Mouse (Mus musculus) embryonic facial prominence, embryonic 11.5 days (tissue): ENCODE measurements around the gene Gm21860. TPM values are rescaled to one million over a fixed set of nuclear protein-coding genes. Genes with fewer than 3 reads are reported as not detected.
A peak's percentile ranks its signal among the peaks of the same experiment; 100 is the strongest.
"Not testable (repeated sequence)": the region's sequence is repeated elsewhere in the genome, so short reads cannot be mapped to it uniquely, and the experiment has no call there.

Experiments used
- ATAC-seq: fragments of 200-750 bp; cut with Nextera tagmentation; replicated peaks from 2 replicates; pipeline ENCODE4 v1.8.0; 2017; ENCODE audit warnings: low read depth; ENCODE audit not compliant: insufficient number of reproducible peaks, low FRiP score, low TSS enrichment
- DNase-seq: peaks from one replicate; pipeline ENCODE4 v3.0.0-alpha.2; 2015; ENCODE audit warnings: low spot score
- H3K27ac ChIP-seq: fragments of 300-500 bp; sonication (generic); replicated peaks from 2 replicates; pipeline ENCODE4 v1.5.1; 2014; ENCODE audit warnings: mild to moderate bottlenecking, low read depth, low read length, control low read depth
- H3K27me3 ChIP-seq: fragments of 300-500 bp; sonication (generic); 2 replicates; pipeline ENCODE4 v1.6.1; 2014; ENCODE audit warnings: mild to moderate bottlenecking, low read length, moderate library complexity, mixed read lengths; ENCODE audit not compliant: control insufficient read depth, insufficient read depth
- H3K36me3 ChIP-seq: fragments of 300-500 bp; sonication (generic); replicated peaks from 2 replicates; pipeline ENCODE4 v1.6.1; 2014; ENCODE audit warnings: low read depth, mild to moderate bottlenecking, low read length, moderate library complexity, mixed read lengths; ENCODE audit not compliant: control insufficient read depth, insufficient read depth
- H3K4me1 ChIP-seq: fragments of 300-500 bp; sonication (generic); 2 replicates; pipeline ENCODE4 v1.6.1; 2014; ENCODE audit warnings: low read length, mixed read lengths; ENCODE audit not compliant: control insufficient read depth, insufficient read depth
- H3K4me2 ChIP-seq: fragments of 300-500 bp; sonication (generic); 2 replicates; pipeline ENCODE4 v1.6.1; 2014; ENCODE audit warnings: low read depth, mild to moderate bottlenecking, control low read depth, low read length, moderate library complexity
- H3K4me3 ChIP-seq: fragments of 300-500 bp; sonication (generic); 2 replicates; pipeline ENCODE4 v1.5.1; 2014; ENCODE audit warnings: low read depth, low read length, control low read depth
- H3K9ac ChIP-seq: fragments of 300-500 bp; sonication (generic); replicated peaks from 2 replicates; pipeline ENCODE4 v1.6.1; 2014; ENCODE audit warnings: mild to moderate bottlenecking, control low read depth, low read length
- H3K9me3 ChIP-seq: fragments of 300-500 bp; sonication (generic); replicated peaks from 2 replicates; pipeline ENCODE4 v1.6.1; 2016; ENCODE audit warnings: mild to moderate bottlenecking, low read length, inconsistent platforms, mixed read lengths; ENCODE audit not compliant: control insufficient read depth
- WGBS: fragments of 180-500 bp; shearing (Covaris S2); extraction: QIAGEN DNeasy Blood & Tissue Kit; methylation state at CpG from one replicate; pipeline ENCODE4 v1.1.7; 2014; 5-methylcytosine and 5-hydroxymethylcytosine counted together
- polyA plus RNA-seq: library from polyadenylated mRNA; unstranded; fragments of >200 nt; fragmentation: Nextera tagmentation; extraction: Ambion mirVana; gene quantifications from 2 replicates; pipeline ENCODE4 v1.2.1, GENCODE M21; 2014

Gene Gm21860
- polyA plus RNA-seq, 1 experiment from 2014 or later: not detected

DNA sequence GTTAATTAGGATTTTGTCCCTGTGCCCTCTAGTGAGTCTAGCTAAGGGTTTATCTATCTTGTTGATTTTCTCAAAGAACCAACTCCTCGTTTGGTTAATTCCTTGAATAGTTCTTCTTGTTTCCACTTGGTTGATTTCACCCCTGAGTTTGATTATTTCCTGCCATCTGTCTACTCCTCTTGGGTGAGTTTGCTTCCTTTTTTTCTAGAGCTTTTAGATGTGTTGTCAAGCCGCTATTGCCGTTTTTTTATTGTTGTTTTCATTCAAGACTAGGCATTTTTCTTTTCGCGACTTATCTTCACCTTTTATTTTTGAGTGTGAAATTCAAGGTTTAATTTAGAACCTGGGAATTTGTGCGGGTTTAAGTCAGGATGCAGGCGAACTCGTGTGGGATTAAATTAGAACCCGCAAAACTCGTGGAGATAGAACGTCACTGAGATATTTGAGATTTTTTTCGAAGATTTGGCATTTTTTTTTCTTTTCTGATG, 24.8 kb downstream of the Gm21860 start:
- not testable (repeated sequence) for H3K4me3 ChIP-seq, H3K36me3 ChIP-seq, H3K4me1 ChIP-seq, H3K4me2 ChIP-seq, H3K9ac ChIP-seq, H3K27me3 ChIP-seq, H3K27ac ChIP-seq, DNase-seq, ATAC-seq, H3K9me3 ChIP-seq
- 67% methylated on average over 11 of the region's 12 CpGs for WGBS

- ATAC-seq: peak; percentile 74; the same call in 1 of the 2 replicates
These were observed 25.7 kb downstream of the Gm21860 start for GRCm38 (mm10) chrY:90728905-90729256.

DNA sequence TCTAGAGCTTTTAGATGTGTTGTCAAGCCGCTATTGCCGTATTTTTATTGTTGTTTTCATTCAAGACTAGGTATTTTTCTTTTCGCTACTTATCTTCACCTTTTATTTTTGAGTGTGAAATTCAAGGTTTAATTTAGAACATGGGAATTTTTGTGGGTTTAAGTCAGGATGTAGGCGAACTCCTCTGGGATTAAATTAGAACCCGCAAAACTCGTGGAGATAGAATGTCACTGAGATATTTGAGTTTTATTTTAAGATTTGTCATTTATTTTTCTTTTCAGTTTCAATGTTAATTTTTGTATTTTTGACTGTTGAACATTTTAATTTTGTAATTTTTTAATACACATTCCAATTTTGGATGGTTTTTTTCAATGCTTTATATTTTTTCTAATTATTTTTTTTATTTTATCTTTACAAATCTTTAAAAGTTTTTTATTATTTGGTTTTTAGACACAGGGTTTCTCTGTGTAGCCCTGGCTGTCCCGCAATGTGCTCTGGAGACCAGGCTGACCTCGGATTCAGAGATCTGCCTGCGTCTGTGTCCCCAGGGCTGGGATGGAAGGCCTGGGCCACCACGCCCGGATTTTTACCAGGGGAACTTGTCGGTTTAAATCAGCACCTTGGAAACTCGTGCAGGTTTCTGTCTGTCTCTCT, 26.2 kb downstream of the Gm21860 start:
- not testable (repeated sequence) for H3K9me3 ChIP-seq, H3K4me1 ChIP-seq, H3K27me3 ChIP-seq, H3K36me3 ChIP-seq, H3K27ac ChIP-seq, DNase-seq, H3K4me3 ChIP-seq, ATAC-seq, H3K9ac ChIP-seq, H3K4me2 ChIP-seq
- 82% methylated on average over 13 of the region's 13 CpGs for WGBS

More at GRCm38 (mm10) chrY:90728905-90729256, 25.7 kb downstream of the Gm21860 start:
- H3K4me1 ChIP-seq, H3K4me2 ChIP-seq, H3K4me3 ChIP-seq, H3K9me3 ChIP-seq, H3K9ac ChIP-seq, H3K27ac ChIP-seq, DNase-seq, H3K36me3 ChIP-seq, H3K27me3 ChIP-seq: not testable (repeated sequence)
- 71% methylated on average over 13 of the region's 17 CpGs for WGBS

- not testable (repeated sequence) for H3K4me3 ChIP-seq, H3K27me3 ChIP-seq, H3K9me3 ChIP-seq, H3K27ac ChIP-seq, H3K4me2 ChIP-seq, H3K4me1 ChIP-seq, H3K36me3 ChIP-seq, ATAC-seq, H3K9ac ChIP-seq
- 72% methylated on average over 13 of the region's 13 CpGs for WGBS
- peak; percentile 33 for DNase-seq
These were observed 27.3 kb downstream of the Gm21860 start for GRCm38 (mm10) chrY:90727121-90727908.

DNA sequence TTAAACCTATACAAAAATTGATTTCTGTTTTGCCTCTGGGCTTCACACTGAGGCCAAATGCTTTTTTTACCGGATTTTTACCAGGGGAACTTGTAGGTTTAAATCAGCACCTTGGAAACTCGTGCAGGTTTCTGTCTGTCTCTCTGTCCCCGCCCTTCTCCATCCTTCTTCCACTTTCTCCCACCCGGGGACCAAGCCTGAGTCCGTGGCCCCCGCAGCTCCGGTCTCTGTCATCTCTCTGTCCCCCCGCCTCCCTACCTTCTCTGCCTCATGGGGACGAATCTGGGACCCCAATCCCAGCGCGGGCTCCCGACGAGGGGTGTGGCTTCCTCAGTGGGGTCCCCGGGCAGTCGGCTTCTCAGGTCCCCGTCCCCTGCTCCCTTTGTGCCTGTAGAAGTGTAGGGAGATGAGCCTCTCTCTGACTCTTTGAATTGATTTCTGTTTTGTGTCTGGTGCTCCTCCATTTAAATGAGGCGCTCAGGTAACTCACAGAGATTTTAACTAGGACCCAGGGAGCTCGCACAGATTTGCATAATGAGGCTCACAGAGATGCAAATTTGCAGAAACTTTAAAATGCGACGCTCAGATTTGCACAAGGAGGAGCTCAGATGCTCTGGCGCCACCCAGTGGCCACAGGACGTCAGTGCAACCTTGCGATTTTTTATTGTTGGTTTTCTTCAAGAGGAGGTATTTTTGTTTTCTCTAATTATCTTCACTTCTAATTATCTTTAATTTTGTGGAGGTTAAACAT, 28.7 kb downstream of the Gm21860 start:
- not testable (repeated sequence) for H3K27ac ChIP-seq, H3K9ac ChIP-seq, H3K4me3 ChIP-seq, H3K4me2 ChIP-seq, H3K36me3 ChIP-seq, H3K27me3 ChIP-seq, ATAC-seq, H3K4me1 ChIP-seq, H3K9me3 ChIP-seq
- peak; percentile 33 for DNase-seq
- 77% methylated on average over 23 of the region's 23 CpGs for WGBS

GRCm38 (mm10) chrY:90725166-90725565, 29.5 kb downstream of the Gm21860 start:
- not testable (repeated sequence) for H3K4me2 ChIP-seq, H3K27ac ChIP-seq, H3K27me3 ChIP-seq, H3K9ac ChIP-seq, H3K36me3 ChIP-seq, H3K4me3 ChIP-seq, H3K4me1 ChIP-seq, ATAC-seq, DNase-seq, H3K9me3 ChIP-seq
- WGBS: 88% methylated on average over 10 of the region's 10 CpGs

DNA sequence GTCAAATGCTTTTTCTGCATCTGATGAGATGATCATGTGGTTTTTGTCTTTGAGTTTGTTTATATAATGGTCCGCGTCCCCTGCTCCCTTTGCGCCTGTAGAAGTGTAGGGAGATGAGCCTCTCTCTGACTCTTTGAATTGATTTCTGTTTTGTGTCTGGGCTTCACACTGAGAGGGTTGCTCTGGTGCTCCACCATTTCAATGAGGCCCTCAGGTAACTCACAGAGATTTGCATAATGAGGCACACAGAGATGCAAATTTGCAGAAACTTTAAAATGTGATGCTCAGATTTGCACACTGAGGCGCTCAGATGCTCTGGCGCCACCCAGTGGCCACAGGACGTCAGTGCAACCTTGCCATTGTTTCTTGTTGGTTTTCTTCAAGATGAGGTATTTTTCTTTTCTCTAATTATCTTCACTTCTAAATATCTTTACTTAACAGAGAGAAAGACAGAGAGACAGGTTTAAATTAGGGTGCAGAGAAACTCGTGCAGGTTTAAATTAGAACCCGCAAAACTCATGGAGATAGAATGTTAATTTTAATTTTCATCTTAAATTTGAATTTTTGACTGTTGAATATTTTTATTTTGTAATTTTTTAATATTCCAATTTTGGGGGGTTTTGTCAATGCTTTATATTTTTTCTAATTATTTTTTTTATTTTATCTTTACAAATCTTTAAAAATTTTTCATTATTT, 30.5 kb downstream of the Gm21860 start:
- not testable (repeated sequence) for H3K9ac ChIP-seq, H3K4me1 ChIP-seq, H3K4me3 ChIP-seq, H3K27me3 ChIP-seq, H3K4me2 ChIP-seq, DNase-seq, H3K36me3 ChIP-seq, H3K27ac ChIP-seq, H3K9me3 ChIP-seq
- ATAC-seq: peak; percentile 92; the same call in 1 of the 2 replicates
- WGBS: 59% methylated on average over 8 of the region's 8 CpGs
